Mouse (Mus musculus): ENCODE data around the gene Sv2a.

DNA sequence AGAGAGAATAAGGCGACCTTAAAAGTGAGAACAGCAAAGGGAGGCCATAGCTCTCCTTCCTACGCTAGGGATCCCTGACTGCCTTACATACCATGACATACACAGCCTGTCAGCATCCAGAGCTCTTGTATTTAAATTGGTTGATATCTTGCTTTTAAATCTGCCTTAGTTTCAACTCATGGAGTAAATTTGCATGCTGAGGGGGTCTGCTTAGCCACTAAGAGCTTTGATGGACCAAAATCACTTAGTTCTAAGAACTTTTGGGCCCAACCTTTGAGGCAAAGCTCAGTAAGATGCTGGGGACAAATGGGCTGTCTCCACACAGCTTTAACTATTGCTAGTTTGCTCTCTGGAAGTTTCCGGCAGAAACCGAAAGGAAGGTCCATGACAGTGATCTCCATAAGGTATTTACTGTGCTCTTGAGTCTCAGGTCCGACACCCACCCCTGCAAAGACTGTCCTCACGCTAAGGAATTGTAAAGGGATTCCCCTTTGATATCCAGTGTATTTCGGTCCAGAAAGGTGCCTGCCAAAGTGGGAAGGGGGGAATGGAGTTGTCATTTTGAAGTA, 56.5 kb downstream of the Sv2a start:
- TF ChIP-seq CTCF (IDR thresholded peaks at IDR 0.05) (no peak), EP300 (IDR thresholded peaks at IDR 0.05) (no peak)
